ENCODE assay signal across 10 mouse cellular contexts in genomic region chr7:28268042-28268531, GRCm38 (mm10). TPM values are rescaled to one million over a fixed set of nuclear protein-coding genes. Genes with fewer than 3 reads are reported as not detected.
A peak's percentile ranks its signal among the peaks of the same experiment; 100 is the strongest.
DNase-seq lines count a peak whose midpoint lies in the region; ATAC-seq and TF ChIP-seq lines count a peak whose summit lies in the region.
"Had no signal": no experiment of that assay in that cellular context is flagged by ENCODE, and none has a peak within 500 bp of the region (broad histone marks: within the 10 kb centered on the region; RNA-seq: fewer than 3 reads in every experiment).

No protein-coding gene starts in this region.

- peaks cover 2% of the 10 kb centered on the region; the same call in 1 of the 2 replicates for H3K4me1 ChIP-seq in embryonic fibroblast, embryonic 13.5 days (ENCODE audit: control insufficient read depth, insufficient read depth, low read length)
- peaks cover 11% of the 10 kb centered on the region for H3K4me1 ChIP-seq in heart, embryonic 15.5 days (replicated peaks)
- no peaks in the 10 kb centered on the region for H3K4me1 ChIP-seq in kidney, postnatal 0 days (replicated peaks; ENCODE audit: insufficient read depth, low read length)
- peaks cover 0 to 2% of the 10 kb centered on the region in 2 experiments; a peak in 1 of 4 replicates for H3K4me1 ChIP-seq in liver, embryonic 14.5 days (replicated peaks; ENCODE audit: control insufficient read depth in 2 of 2, insufficient read depth in 2 of 2, low read length in 1 of 2)
- peaks cover 7% of the 10 kb centered on the region; the same call in 1 of the 2 replicates for H3K4me1 ChIP-seq in neural tube, embryonic 12.5 days

- DNase-seq in 3T3-L1 (ENCODE audit: low read depth, low spot score) = peak; percentile 9
- DNase-seq in adrenal gland, postnatal 25 days = peak; percentile 75
- peak; percentile 68 for DNase-seq in kidney, postnatal 0 days (ENCODE audit: low spot score)
- no peak for DNase-seq in liver, embryonic 14.5 days (ENCODE audit: low read depth in 3 of 3, low spot score in 3 of 3)
- peak; percentile 11 to 24 for DNase-seq in thymus, postnatal 10 days (ENCODE audit: low spot score in 2 of 2)

- peaks cover 9% of the 10 kb centered on the region for H3K36me3 ChIP-seq in heart, embryonic 15.5 days
- 0 out of 2 replicates have a peak, but pooled peaks cover 6% of the 10 kb centered on the region for H3K36me3 ChIP-seq in kidney, postnatal 0 days (ENCODE audit: insufficient read depth, low read length)
- no peaks in the 10 kb centered on the region for H3K36me3 ChIP-seq in liver, embryonic 14.5 days (replicated peaks; ENCODE audit: control insufficient read depth, insufficient read depth, low read depth)
- peaks cover 25% of the 10 kb centered on the region for H3K36me3 ChIP-seq in neural tube, embryonic 12.5 days

- under 1% methylated on average over 56 of the region's 62 CpGs for WGBS in heart, embryonic 15.5 days
- under 1% methylated on average over 49 of the region's 62 CpGs for WGBS in kidney, postnatal 0 days
- WGBS in liver, embryonic 14.5 days (ENCODE audit: insufficient replicate concordance) = under 1% methylated on average over 43 of the region's 62 CpGs
- under 1% methylated on average over 48 of the region's 62 CpGs for WGBS in neural tube, embryonic 12.5 days

- peak overlapping the region; percentile 70 for H3K4me3 ChIP-seq in embryonic fibroblast, embryonic 13.5 days (ENCODE audit: insufficient read depth, low read length)
- peak overlapping the region; percentile 88 for H3K4me3 ChIP-seq in heart, embryonic 15.5 days
- peak overlapping the region; percentile 88 for H3K4me3 ChIP-seq in kidney, postnatal 0 days (replicated peaks; ENCODE audit: low read depth, low read length)
- peak overlapping the region; percentile 54 to 62 for H3K4me3 ChIP-seq in liver, embryonic 14.5 days (ENCODE audit: insufficient read depth in 1 of 2, low read depth in 2 of 2, low read length in 2 of 2)
- H3K4me3 ChIP-seq in neural tube, embryonic 12.5 days = peak overlapping the region; percentile 93

- H3K4me2 ChIP-seq in heart, embryonic 15.5 days = peak overlapping the region; percentile 91
- peak overlapping the region; percentile 86 for H3K4me2 ChIP-seq in kidney, postnatal 0 days (ENCODE audit: low read length)
- peak overlapping the region; percentile 61 for H3K4me2 ChIP-seq in liver, embryonic 14.5 days (ENCODE audit: low read depth)
- peak overlapping the region; percentile 79 for H3K4me2 ChIP-seq in neural tube, embryonic 12.5 days (replicated peaks)

- peak; percentile 68 for ATAC-seq in heart, embryonic 15.5 days (replicated peaks; ENCODE audit: insufficient number of reproducible peaks, insufficient read depth, low FRiP score, low read depth)
- ATAC-seq in kidney, postnatal 0 days (replicated peaks; ENCODE audit: low FRiP score, low read depth) = peak; percentile 57
- peak; percentile 31; the same call in 1 of the 2 replicates for ATAC-seq in liver, embryonic 14.5 days (ENCODE audit: insufficient read depth)
- peak; percentile 72 for ATAC-seq in neural tube, embryonic 12.5 days (ENCODE audit: low FRiP score, low read depth)

- no peaks in the 10 kb centered on the region for H3K27me3 ChIP-seq in heart, embryonic 15.5 days
- H3K27me3 ChIP-seq in kidney, postnatal 0 days (ENCODE audit: insufficient read depth, low read length) = no peaks in the 10 kb centered on the region
- peaks cover 13% of the 10 kb centered on the region for H3K27me3 ChIP-seq in liver, embryonic 14.5 days (ENCODE audit: control insufficient read depth, insufficient read depth, low read length)
- H3K27me3 ChIP-seq in neural tube, embryonic 12.5 days (replicated peaks) = no peaks in the 10 kb centered on the region

- TF ChIP-seq POLR2A in embryonic fibroblast, embryonic 13.5 days (IDR thresholded peaks at IDR 0.05; ENCODE audit: low read depth, low read length) = no peak

- no peak for TF ChIP-seq EP300 in liver, embryonic 14.5 days (IDR thresholded peaks at IDR 0.05; ENCODE audit: low read depth)

- peak overlapping the region; percentile 98 for H3K9ac ChIP-seq in heart, embryonic 15.5 days
- H3K9ac ChIP-seq in kidney, postnatal 0 days (ENCODE audit: low read depth, low read length) = peak overlapping the region; percentile 94
- H3K9ac ChIP-seq in liver, embryonic 14.5 days (replicated peaks) = peak overlapping the region; percentile 55
- H3K9ac ChIP-seq in neural tube, embryonic 12.5 days = peak overlapping the region; percentile 96

- peak overlapping the region; percentile 2; the same call in 1 of the 2 replicates for H3K27ac ChIP-seq in embryonic fibroblast, embryonic 13.5 days (ENCODE audit: insufficient read depth, low read length)
- H3K27ac ChIP-seq in heart, embryonic 15.5 days = peak overlapping the region; percentile 84
- H3K27ac ChIP-seq in kidney, postnatal 0 days = peak overlapping the region; percentile 88
- no peak overlapping the region for H3K27ac ChIP-seq in liver, embryonic 14.5 days
- peak overlapping the region; percentile 92 for H3K27ac ChIP-seq in neural tube, embryonic 12.5 days
- H3K27ac ChIP-seq: macrophage had no signal

- no peak for TF ChIP-seq CTCF in embryonic fibroblast, embryonic 13.5 days (IDR thresholded peaks at IDR 0.05; ENCODE audit: borderline replicate concordance, insufficient read depth, low read length)
- TF ChIP-seq CTCF in kidney, postnatal 0 days (IDR thresholded peaks at IDR 0.05; ENCODE audit: low read depth) = no peak
- no peak for TF ChIP-seq CTCF in liver, embryonic 14.5 days (IDR thresholded peaks at IDR 0.05; ENCODE audit: low read depth)

- no peaks in the 10 kb centered on the region for H3K9me3 ChIP-seq in heart, embryonic 15.5 days (replicated peaks)
- no peaks in the 10 kb centered on the region for H3K9me3 ChIP-seq in kidney, postnatal 0 days (replicated peaks; ENCODE audit: low read length)
- H3K9me3 ChIP-seq in liver, embryonic 14.5 days (ENCODE audit: control insufficient read depth, low read length) = no peaks in the 10 kb centered on the region
- H3K9me3 ChIP-seq in neural tube, embryonic 12.5 days = no peaks in the 10 kb centered on the region

RNA-seq across cellular contexts. Expression of gene Eid2, which starts 0.4 kb away (rescaled TPM):
- total RNA-seq in adrenal gland, postnatal 25 days (2021) = 22.5 and 26.6 TPM in 2 replicates
- 20.6 and 25.1 TPM in 2 replicates for polyA plus RNA-seq in embryonic fibroblast, embryonic 13.5 days (2011; ENCODE audit: insufficient read length, low read depth, missing spikeins)
- 5.2 and 5.9 TPM in 2 replicates for polyA plus RNA-seq in heart, embryonic 15.5 days (2015; fragmentation: Nextera tagmentation; extraction: Ambion mirVana)
- polyA plus RNA-seq in kidney, postnatal 0 days (2015; fragmentation: Nextera tagmentation; extraction: Ambion mirVana) = 4.5 and 10.9 TPM in 2 replicates
- 1.3 and 2.3 TPM in 2 replicates for polyA plus RNA-seq in liver, embryonic 14.5 days (2012; rRNA removed)
- 0.38 and 1.1 TPM in 2 replicates for polyA plus RNA-seq in liver, embryonic 14.5 days (2014; fragmentation: Nextera tagmentation; extraction: Ambion mirVana)
- 27.7 and 31.9 TPM in 2 replicates for polyA plus RNA-seq in neural tube, embryonic 12.5 days (2016; fragmentation: Nextera tagmentation; extraction: Ambion mirVana)
- total RNA-seq: MEL had no signal

RNA-seq across cellular contexts. Expression of gene Eid2b, which starts 9.5 kb away (rescaled TPM):
- 19.2 and 21.1 TPM in 2 replicates for total RNA-seq in adrenal gland, postnatal 25 days (2021)
- polyA plus RNA-seq in embryonic fibroblast, embryonic 13.5 days (2011; ENCODE audit: insufficient read length, low read depth, missing spikeins) = 5.4 and 8.8 TPM in 2 replicates
- polyA plus RNA-seq in heart, embryonic 15.5 days (2015; fragmentation: Nextera tagmentation; extraction: Ambion mirVana) = 8.2 and 8.5 TPM in 2 replicates
- 13.8 and 15.6 TPM in 2 replicates for polyA plus RNA-seq in kidney, postnatal 0 days (2015; fragmentation: Nextera tagmentation; extraction: Ambion mirVana)
- polyA plus RNA-seq in liver, embryonic 14.5 days (2012; rRNA removed) = 1.5 and 1.7 TPM in 2 replicates
- polyA plus RNA-seq in liver, embryonic 14.5 days (2014; fragmentation: Nextera tagmentation; extraction: Ambion mirVana) = 1.4 and 2.1 TPM in 2 replicates
- polyA plus RNA-seq in neural tube, embryonic 12.5 days (2016; fragmentation: Nextera tagmentation; extraction: Ambion mirVana) = 29.8 and 30.7 TPM in 2 replicates

RNA-seq across cellular contexts. Expression of gene Selenov, which starts 22.9 kb away (rescaled TPM):
- not detected in 2 replicates for total RNA-seq in adrenal gland, postnatal 25 days (2021)
- not detected in 2 replicates for polyA plus RNA-seq in embryonic fibroblast, embryonic 13.5 days (2011; ENCODE audit: insufficient read length, low read depth, missing spikeins)
- not detected in 2 replicates for polyA plus RNA-seq in heart, embryonic 15.5 days (2015; fragmentation: Nextera tagmentation; extraction: Ambion mirVana)
- 0.14 and 0.26 TPM in 2 replicates for polyA plus RNA-seq in kidney, postnatal 0 days (2015; fragmentation: Nextera tagmentation; extraction: Ambion mirVana)
- not detected in 2 replicates for polyA plus RNA-seq in liver, embryonic 14.5 days (2012; rRNA removed)
- not detected in 2 replicates for polyA plus RNA-seq in liver, embryonic 14.5 days (2014; fragmentation: Nextera tagmentation; extraction: Ambion mirVana)
- 0.68 and 1.1 TPM in 2 replicates for polyA plus RNA-seq in neural tube, embryonic 12.5 days (2016; fragmentation: Nextera tagmentation; extraction: Ambion mirVana)
- total RNA-seq: MEL had no signal
- polyA plus RNA-seq: macrophage had no signal

RNA-seq across cellular contexts. Expression of gene Dll3, which starts 34.0 kb away (rescaled TPM):
- not detected in 2 replicates for total RNA-seq in adrenal gland, postnatal 25 days (2021)
- polyA plus RNA-seq in embryonic fibroblast, embryonic 13.5 days (2011; ENCODE audit: insufficient read length, low read depth, missing spikeins) = not detected in 2 replicates
- polyA plus RNA-seq in heart, embryonic 15.5 days (2015; fragmentation: Nextera tagmentation; extraction: Ambion mirVana) = 0.16 and 0.34 TPM in 2 replicates
- polyA plus RNA-seq in kidney, postnatal 0 days (2015; fragmentation: Nextera tagmentation; extraction: Ambion mirVana) = 0.43 and 0.45 TPM in 2 replicates
- polyA plus RNA-seq in liver, embryonic 14.5 days (2012; rRNA removed) = 0.03 and 0.04 TPM in 2 replicates
- not detected in 2 replicates for polyA plus RNA-seq in liver, embryonic 14.5 days (2014; fragmentation: Nextera tagmentation; extraction: Ambion mirVana)
- 80.4 and 82.2 TPM in 2 replicates for polyA plus RNA-seq in neural tube, embryonic 12.5 days (2016; fragmentation: Nextera tagmentation; extraction: Ambion mirVana)
- polyA plus RNA-seq: macrophage had no signal

RNA-seq across cellular contexts. Expression of gene Timm50, which starts 43.8 kb away (rescaled TPM):
- total RNA-seq in adrenal gland, postnatal 25 days (2021) = 72.0 and 81.3 TPM in 2 replicates
- 37.5 and 40.3 TPM in 2 replicates for polyA plus RNA-seq in embryonic fibroblast, embryonic 13.5 days (2011; ENCODE audit: insufficient read length, low read depth, missing spikeins)
- polyA plus RNA-seq in heart, embryonic 15.5 days (2015; fragmentation: Nextera tagmentation; extraction: Ambion mirVana) = 101 and 117 TPM in 2 replicates
- 117 and 122 TPM in 2 replicates for polyA plus RNA-seq in kidney, postnatal 0 days (2015; fragmentation: Nextera tagmentation; extraction: Ambion mirVana)
- 45.4 and 52.3 TPM in 2 replicates for polyA plus RNA-seq in liver, embryonic 14.5 days (2012; rRNA removed)
- polyA plus RNA-seq in liver, embryonic 14.5 days (2014; fragmentation: Nextera tagmentation; extraction: Ambion mirVana) = 91.1 and 95.2 TPM in 2 replicates
- polyA plus RNA-seq in neural tube, embryonic 12.5 days (2016; fragmentation: Nextera tagmentation; extraction: Ambion mirVana) = 174 and 180 TPM in 2 replicates

Comparison
In these comparisons a context has a peak if more than half of its experiments do, and no peak if none do; other contexts are left out.
1. DNase-seq: peak in 3T3-L1 (single experiment), adrenal gland, postnatal 25 days (single experiment), kidney, postnatal 0 days (single experiment) and thymus, postnatal 10 days (2 of 2); none in liver, embryonic 14.5 days (0 of 3).
2. Peak in every context shown above with its lines, with median percentiles within 50 percentile points of each other: H3K4me3 ChIP-seq, ATAC-seq, H3K4me2 ChIP-seq and H3K9ac ChIP-seq.